Mouse (Mus musculus) brain, adult 2 months (tissue): ENCODE data around the gene Ikzf2.

Source experiments
- DNase-seq: peaks from one replicate; pipeline ENCODE4 v3.0.0; 2011; ENCODE audit warnings: low read depth, low spot score

Gene Ikzf2

DNA sequence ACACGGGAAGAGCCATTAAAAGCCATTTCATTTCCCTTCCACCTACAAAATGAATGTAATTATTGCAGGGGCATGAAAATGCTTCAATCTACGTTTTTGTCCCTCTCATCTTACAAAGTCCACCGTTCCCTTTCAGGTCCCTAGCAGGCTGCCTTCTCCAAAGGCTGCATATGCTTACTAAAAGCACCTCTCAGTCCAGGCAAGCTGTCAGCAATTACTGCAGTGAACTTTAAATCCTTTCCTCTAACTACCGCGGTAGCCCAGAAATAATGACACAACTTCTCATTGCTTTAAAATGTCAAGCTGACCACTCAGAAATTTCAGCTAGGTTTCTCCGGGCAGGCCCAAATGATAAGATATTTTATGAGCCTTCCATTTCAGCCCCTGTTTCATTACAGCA is 95.2 kb downstream of the Ikzf2 start:
- DNase-seq: peak; percentile 20

DNA sequence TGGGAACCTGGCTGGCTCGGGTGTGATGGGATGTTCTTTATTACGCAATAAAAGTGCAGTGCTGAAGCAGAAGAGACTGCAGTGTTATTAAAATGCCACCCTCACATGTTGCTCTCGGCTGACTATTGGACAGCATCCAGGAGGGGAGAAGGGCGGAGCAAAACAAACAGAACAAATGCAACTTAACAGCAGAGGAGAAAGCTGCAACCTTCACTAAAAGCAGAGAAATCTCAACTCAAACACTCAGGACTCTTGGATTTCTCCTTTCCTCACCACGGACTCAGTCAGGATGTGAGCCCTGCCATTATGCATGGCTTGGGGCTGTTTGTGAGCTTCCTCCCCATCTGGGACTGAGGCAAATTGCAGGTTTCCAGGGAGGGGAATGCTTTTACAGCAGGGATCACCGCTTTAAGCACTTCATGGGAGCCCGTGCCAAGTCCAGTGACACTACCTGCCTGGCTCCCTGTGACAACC is 95.7 kb downstream of the Ikzf2 start:
- peak; percentile 55 for DNase-seq

DNA sequence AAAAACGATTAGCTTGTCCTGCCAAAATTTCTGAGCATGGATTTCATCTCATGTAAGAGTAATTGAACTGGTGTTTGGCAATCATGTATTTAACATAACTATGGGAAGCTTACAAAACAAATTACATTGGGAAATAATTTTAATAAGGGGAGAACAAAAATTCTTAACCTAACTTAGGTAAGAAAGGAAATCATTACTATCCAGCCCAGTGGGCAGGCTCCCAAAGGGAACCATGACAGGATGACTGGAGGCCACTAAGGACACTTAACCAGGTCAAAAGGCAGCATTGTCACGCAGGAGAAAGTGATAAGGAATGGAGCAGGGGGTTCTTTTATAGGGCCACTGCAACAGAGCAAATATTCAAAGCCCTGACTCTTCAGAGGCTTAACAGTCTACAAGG is 101.5 kb downstream of the Ikzf2 start:
- no peak for DNase-seq

DNA sequence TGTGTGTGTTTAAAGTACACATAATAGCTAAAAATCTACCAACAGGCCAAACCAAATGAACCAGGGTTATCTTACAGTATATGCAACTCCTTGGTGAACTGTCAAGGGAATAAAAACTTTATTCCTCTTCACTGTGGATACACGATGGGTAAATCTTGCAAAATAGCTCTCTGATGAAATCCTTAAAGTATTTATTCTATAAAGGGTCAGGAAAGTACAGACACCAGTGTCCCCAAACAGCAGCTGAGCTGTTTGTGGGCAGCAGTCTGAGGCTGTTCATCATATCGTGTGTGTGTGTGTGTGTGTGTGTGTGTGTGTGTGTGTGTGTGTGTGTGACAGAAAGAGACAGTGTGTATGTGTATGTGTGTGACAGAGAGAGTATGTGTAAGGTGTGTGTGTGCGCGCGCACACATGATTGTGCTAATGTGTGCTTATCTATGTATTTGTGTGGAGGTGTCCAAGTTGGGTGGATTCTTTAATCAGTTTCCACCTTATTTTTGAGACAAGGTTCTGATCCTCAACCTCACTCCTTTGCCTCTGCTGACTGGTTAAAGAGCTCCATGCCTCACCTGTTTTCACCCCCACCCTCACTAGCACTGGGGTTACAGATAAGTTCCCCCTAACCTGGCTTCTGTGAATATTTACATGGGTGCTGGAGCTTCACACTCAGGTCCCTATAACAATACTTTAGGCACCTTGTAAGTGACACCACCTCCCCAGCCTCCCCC is 102.9 kb downstream of the Ikzf2 start:
- DNase-seq: no peak

DNA sequence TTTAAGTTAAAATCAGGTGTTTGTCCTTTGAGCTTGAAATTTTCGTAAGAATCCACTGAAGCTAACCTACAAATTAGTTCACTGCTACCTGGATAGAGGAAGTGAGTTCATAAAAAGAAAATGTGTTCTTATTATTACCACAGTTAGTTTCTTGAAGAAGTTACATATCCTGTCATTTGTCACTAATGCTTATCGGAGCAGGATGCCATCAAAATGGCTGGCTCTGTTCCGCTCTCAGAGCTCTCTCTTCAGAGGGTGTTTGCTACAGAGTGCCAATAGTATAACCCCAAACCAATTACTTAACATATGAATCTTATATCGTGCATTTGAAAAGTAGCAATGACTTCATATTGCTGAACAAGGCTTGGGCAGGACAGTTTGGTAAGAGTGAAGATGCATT is 108.1 kb downstream of the Ikzf2 start:
- no peak for DNase-seq

DNA sequence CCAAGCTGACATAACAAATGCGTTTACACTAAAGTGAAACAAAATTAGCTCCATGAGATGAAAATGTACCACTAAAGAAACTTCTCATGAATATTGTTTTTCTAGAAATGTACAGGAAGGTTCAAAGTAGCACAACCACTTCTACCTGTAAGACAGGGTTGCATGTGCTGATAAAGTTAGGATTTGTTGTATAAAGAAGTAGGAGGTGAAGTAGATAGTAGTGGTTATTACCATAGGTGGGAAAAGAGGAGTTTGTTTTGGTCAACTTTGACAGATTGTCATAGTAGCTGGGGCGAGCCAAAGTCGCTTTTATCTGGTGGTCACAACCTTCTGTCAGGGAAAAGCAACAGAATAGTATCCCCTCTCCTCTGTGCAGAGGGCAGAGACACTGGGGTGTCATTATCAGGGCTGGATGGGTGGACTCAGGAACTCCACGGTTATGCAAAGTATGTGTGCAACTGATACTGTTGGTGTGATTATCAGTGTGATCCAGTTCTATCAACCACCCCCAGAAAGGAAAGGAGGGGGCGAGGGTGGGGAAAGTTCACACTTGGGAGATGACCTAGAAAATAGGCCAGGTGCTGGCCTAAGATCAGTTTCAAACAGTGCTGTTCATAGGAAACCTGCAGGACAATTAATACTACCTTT is 127.5 kb downstream of the Ikzf2 start:
- DNase-seq: no peak

DNA sequence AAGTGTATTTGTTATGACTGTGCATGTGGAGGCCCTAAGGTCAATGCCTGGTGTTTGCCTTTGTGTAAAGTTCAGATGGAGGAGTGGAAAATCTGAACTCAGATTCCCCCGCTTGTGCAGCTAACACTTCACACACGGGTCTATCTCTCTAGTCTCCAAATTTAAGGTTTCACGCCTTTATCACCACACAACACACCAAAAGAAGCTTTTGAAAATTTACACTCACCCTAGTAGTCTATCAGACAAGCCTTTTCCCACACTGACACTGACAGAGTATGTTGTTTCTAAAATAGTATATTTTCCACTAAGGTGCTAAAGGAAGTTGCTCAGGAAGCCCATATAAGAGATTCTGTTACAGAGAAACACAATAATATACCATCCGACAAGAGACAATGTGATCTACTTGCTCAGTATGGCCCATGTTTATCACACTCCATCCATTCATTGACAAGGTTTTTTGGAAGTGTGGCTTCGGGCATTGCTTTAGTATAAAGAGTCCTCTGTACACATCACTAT is 131.4 kb downstream of the Ikzf2 start:
- DNase-seq: no peak

DNA sequence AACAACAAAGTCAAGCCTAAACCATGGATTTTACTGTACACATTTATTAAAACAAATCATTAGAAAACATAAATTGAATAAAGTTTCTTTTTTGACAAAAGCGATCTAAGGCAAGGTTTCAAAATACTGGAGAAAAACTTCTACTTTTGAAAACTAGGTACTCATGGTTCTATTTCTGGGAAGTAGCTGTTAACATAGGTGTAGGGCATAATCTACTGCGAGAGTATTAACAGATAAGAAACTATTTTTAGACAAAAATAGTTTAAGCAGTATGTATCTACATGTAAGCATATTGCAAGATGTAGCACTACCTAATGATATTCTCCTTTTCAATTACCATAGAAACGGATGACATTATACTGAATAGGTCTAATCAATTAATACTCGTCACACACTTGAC is 137.1 kb downstream of the Ikzf2 start:
- DNase-seq: no peak

DNA sequence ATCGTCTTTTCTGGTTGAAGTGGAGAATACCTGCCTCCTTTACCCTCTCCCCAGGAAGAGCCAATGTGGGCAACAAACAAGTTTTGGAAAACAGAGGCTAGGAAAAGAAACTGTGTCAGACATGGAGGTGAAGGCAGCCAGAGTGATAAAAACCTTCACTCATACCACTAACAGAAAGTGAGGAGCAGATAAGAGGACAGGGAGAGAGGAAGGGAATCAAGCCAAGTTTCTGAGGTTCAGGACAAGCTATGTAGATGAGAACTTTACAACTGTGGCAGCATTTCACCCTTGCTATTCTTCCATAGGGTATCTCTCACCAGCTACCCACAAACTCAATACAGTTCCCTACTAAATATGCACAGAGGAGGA is 141.2 kb downstream of the Ikzf2 start:
- no peak for DNase-seq

DNA sequence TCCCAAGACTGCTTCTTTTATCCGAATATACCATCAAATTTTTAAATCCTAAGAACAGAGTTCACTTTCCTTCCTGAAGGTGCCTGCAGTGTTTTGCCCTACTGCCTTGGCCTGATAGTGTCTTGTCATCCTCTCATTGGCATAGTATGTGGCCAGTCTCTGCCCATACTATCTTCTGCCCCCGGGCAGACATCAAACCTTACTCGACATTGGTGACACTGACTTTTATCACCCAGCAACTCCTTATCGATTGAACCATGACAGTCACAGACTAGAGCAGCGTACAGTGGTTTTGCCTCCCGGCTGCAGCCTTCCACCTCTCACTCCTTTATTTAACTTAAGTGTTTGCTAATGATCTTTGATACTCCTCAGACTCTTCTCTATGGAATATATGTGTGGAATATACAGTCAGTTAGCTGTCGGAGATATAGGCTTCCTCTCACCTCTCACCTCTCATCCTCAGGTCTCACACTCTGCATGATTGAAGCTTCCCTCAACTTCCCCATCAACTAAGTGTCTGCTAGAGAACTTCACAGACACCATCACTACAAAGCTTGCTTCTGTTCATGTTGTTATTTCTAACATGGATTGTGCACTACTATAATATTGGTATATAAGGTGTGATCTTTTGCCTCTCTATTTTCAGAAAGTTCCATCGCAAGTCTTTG is 141.7 kb downstream of the Ikzf2 start:
- no peak for DNase-seq

DNA sequence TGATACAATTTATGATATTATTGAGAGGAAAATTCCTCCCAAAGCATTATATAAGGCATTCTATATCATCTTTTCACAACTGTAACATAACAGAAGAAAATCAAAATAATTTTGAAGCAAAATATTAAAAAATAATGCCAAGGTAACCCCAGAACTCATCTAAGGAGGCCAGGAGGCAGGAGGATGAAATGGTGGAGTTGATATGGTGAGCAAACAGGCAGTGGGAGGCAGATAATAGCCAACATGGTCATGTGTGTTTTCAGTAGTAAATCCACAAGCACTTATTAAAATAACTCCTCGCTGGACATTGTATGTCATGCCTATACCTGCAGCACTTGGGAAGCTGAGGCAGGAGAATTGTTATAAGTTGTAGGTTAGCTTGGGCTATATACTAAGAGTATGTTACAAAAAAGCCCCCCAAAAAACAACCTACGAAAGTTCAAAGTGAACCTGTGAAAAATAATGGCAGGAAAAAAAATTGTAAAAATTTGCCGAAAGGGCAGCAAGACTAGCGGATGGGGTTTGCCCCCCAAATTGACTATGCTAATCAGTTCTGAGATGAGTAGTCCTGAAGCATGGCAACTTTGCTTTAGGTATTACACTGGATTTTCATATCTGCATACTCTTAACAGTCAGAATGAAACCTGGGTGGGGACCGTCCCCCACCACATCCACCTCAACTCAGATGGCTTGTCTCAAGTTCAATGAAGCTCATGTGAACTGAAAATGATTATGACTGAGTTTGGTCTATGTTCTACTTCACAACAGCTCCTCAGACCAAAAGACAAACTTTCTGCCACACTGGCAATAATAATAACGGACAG is 143.1 kb downstream of the Ikzf2 start:
- no peak for DNase-seq

DNA sequence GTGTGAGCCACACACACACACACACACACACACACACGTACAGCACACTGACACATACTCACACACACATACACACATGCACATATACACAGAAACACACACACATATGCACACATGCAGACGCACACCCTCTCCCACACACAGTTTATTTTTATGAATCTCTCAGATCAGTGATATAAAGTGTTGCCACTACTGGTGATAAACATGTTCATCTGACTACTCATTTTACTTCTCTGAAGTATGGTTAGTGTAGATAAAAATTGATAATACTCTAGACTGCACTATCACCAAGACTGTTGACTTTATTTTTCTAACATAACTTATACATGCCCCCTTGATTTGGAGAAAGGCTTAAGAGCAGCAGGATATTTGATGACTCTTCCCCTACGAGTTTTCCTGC is 144.5 kb downstream of the Ikzf2 start:
- DNase-seq: no peak

DNA sequence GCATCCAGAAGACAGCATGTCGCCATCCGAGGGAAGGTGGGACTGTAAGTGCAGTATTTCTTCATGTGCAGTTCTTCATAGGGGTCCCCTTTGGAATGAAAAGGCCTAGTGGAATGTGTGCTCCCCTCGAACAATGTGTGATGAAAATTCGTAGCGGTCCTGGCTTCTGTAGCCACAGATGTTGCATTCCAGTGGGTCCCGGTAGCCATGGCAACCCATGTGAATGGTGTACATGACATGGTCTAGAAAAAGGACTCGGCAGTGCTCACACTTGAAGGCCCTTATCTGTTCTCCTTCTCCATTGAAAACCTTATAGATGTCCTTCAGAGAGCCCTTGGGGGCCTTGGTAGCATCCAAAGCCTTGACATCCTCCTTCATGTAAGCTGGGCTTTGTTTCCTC is 148.4 kb downstream of the Ikzf2 start:
- no peak for DNase-seq

DNA sequence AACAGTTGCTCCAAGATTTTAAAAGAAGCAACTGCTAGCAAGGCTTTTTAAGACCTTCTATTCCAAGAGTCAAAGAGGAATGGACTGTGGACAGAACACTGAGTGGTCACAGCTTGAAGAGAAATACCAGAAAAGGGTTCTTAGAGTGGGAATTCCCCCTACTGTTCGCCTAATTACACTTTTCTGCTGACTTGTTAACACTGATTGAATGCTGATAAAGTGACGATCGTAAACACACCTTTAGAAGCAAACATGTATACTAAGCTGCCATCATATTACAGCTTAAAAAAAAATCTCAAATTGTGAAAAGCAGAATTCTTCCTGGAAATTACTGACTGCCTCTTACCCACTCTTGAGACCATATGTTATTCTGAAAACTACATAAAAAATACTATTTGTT is 149.4 kb downstream of the Ikzf2 start:
- DNase-seq: no peak

DNA sequence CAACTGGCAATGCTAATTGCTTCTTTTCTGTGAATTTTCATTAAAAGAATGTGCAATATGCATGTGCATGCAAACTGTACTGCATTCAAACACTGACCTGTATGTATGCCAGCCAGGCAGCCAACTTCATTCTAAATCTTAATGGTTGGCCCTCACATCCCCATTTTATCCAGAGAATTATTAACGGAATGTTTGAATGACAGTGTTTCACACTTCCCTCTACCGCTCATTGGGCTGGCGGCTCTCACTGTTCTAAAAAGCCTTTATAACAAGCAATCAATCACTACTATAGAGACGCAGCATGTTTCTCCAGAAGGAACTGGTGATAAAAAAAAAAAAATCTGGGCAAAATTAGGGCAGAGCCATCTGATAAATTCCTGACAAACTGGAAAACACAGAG is 151.5 kb downstream of the Ikzf2 start:
- DNase-seq: no peak

DNA sequence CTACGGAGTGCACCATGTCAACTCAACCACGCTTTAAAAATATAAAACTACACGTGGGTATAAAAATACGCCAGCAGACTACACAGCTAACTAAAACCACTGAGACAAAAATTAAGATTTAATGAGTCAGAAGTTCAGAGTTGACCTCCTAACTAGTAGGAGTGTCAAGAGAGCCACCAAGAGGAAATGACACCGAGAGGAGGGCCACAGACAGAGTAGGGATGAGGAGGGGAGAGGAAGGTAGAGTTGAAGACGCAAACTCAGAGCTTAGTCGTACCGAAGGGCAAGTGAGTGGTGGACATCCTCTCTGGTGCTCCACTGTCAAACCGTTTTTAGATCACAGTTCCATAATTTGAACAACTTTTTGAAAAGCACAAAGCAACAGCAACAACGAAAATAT is 154.0 kb downstream of the Ikzf2 start:
- DNase-seq: no peak

DNA sequence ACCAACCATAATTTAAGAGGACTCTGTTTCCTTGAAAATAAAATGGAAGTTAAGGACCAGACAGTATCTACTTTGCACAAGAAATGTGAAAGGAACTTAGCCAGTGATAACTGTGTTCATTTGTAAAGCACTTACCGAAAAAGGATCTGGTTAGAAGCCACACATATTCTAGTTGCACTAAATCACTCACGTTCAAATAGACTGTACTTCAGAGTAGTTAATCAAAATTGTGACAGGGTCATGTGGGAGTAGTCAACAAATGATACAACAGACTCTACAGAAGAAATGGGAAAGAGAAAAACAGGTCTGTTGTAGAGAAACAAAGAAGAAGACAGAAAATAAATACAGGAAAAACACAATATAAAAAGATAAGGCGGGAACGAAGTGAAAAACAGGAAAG is 158.3 kb downstream of the Ikzf2 start:
- DNase-seq: no peak

DNA sequence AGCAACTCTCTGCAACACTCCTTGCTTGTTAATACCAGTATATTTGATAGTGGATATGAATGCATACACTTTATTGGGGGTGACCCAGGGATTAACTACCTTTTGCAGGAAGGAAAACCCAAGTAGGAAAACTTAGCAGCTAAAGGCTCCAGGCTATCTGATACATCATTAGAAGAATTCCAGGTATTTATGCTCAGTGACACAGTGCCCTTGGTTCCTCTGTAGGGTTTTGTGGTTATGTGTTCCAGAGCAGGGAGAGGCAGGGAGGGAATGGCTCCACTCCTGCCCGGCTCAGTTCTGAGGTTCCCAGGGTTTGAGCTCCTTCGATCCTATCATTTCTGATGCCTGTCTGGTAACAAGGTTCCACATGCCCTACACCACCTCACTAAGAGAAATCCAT is 165.4 kb downstream of the Ikzf2 start:
- DNase-seq: no peak

DNA sequence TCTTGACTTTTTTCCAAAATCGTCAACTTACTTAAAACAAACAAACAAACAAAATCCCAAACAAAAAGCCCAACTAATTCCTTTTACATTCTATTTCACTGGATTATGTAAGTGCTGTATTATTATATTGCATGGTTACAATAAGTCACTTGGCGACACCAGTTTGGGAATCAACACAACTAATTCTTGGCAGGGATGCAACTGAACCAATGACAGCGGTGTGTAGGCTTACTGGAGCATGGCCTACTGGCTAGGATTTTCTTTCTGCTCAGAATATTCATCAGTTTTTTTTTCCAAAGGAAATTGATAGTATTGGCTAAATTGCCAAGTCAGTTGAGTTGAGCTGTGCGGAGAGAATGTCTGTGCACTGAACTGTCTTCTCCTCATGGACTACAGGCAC is 167.7 kb downstream of the Ikzf2 start:
- DNase-seq: peak; percentile 45

DNA sequence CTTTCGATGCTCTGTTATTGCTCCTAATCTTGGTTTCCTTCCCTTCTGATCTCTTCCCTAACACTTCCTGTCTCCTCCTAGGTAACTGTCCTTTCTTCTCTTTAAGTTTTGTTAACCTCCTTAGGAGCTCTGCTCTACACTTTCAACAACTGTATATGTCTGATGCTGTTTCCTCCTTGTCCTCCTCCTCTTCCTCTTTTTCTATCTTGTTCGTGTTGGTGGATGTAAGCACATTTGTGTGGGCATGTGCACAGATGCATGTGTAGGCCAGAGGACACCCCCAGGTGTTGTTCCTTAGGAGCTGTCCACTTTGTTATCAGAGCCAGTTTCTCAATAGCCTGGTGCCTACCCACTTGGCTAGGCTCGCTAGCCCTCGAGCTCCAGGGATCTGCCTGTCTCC is 169.0 kb downstream of the Ikzf2 start:
- no peak for DNase-seq

DNA sequence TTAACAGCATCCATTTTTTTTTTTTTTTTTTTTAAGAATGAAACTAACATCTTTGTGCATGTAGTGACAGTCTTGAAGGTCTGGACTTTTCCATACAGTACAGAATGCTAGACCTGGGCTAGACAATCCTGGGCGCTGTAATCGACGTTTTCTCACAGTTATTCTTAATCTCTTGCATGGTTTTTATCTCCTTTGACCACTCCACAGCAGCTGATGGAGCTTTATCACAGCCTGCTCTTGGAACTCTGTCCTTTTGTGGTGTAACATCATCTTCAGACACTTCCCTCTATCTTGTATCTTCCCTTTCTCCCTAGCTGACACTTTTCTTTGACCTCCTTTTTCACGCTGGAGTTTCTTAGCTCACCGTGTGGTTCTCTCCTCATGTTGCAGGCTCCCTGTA is 170.9 kb downstream of the Ikzf2 start:
- no peak for DNase-seq
